Comparison of ENCODE assay signal across 8 mouse cellular contexts in the genomic region with DNA sequence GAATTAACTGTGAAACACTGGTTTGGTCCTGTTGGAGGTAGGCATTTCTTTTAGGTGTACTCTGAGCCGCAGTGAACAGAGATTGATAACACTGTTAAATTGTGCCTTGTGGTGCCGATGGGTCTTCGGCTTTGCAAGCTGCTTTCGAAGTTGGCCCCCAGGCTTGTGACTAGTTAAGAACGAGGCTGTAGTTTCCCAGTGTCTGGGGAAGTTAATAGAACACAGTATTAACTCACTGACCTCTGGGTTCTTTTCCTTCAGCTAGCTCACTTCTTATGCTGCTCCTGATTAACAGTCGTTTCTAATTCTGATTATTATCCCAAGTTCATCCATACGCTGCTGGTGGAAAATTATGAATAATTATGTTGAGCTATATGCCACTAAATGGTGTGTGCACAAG. TPM values are rescaled to one million over a fixed set of nuclear protein-coding genes. Genes with fewer than 3 reads are reported as not detected.
DNase-seq lines count a peak whose midpoint lies in the region; ATAC-seq and TF ChIP-seq lines count a peak whose summit lies in the region.

No protein-coding gene starts in this region.

- no peak overlapping the region for H3K27ac ChIP-seq in neural tube, embryonic 11.5 days (ENCODE audit: low read depth, low read length)
- no peak overlapping the region for H3K27ac ChIP-seq in hindbrain, embryonic 14.5 days
- no peak overlapping the region for H3K27ac ChIP-seq in limb, embryonic 15.5 days
- no peak overlapping the region for H3K27ac ChIP-seq in stomach, postnatal 0 days (replicated peaks)

- H3K4me3 ChIP-seq in neural tube, embryonic 11.5 days (ENCODE audit: low read depth, low read length), result no peak overlapping the region
- H3K4me3 ChIP-seq in hindbrain, embryonic 14.5 days (replicated peaks; ENCODE audit: low read length), result peak overlapping the region; percentile 93
- peak overlapping the region; percentile 65 for H3K4me3 ChIP-seq in limb, embryonic 15.5 days
- H3K4me3 ChIP-seq in stomach, postnatal 0 days (ENCODE audit: low read depth, low read length), result peak overlapping the region; percentile 93

- ATAC-seq in neural tube, embryonic 11.5 days (ENCODE audit: insufficient read depth, low FRiP score, low TSS enrichment), result no peak
- no peak for ATAC-seq in hindbrain, embryonic 14.5 days (ENCODE audit: low FRiP score)
- no peak for ATAC-seq in limb, embryonic 15.5 days (ENCODE audit: insufficient number of reproducible peaks, low FRiP score, low TSS enrichment, low read depth)
- ATAC-seq in stomach, postnatal 0 days (ENCODE audit: low FRiP score, low TSS enrichment), result no peak

- H3K9ac ChIP-seq in neural tube, embryonic 11.5 days (ENCODE audit: low read length), result no peak overlapping the region
- peak overlapping the region; percentile 92 for H3K9ac ChIP-seq in hindbrain, embryonic 14.5 days
- no peak overlapping the region for H3K9ac ChIP-seq in limb, embryonic 15.5 days
- H3K9ac ChIP-seq in stomach, postnatal 0 days (ENCODE audit: low read length), result peak overlapping the region; percentile 81; the same call in 1 of the 2 replicates

- no peaks in the 10 kb centered on the region for H3K9me3 ChIP-seq in neural tube, embryonic 11.5 days (ENCODE audit: control insufficient read depth, low read length)
- H3K9me3 ChIP-seq in hindbrain, embryonic 14.5 days (ENCODE audit: control insufficient read depth, low read length), result no peaks in the 10 kb centered on the region
- no peaks in the 10 kb centered on the region for H3K9me3 ChIP-seq in limb, embryonic 15.5 days
- H3K9me3 ChIP-seq in stomach, postnatal 0 days (ENCODE audit: control insufficient read depth, low read length), result no peaks in the 10 kb centered on the region

- no peaks in the 10 kb centered on the region for H3K4me1 ChIP-seq in neural tube, embryonic 11.5 days (ENCODE audit: control insufficient read depth, insufficient read depth, low read length)
- peaks cover 24% of the 10 kb centered on the region for H3K4me1 ChIP-seq in hindbrain, embryonic 14.5 days (replicated peaks; ENCODE audit: control insufficient read depth, insufficient read depth, low read length)
- H3K4me1 ChIP-seq in limb, embryonic 15.5 days, result peaks cover 5% of the 10 kb centered on the region; the same call in 1 of the 2 replicates
- H3K4me1 ChIP-seq in stomach, postnatal 0 days (replicated peaks; ENCODE audit: control insufficient read depth, insufficient read depth), result no peaks in the 10 kb centered on the region

- H3K4me2 ChIP-seq in neural tube, embryonic 11.5 days (ENCODE audit: low read depth), result peak overlapping the region; percentile 52; the same call in 1 of the 2 replicates
- peak overlapping the region; percentile 70 for H3K4me2 ChIP-seq in hindbrain, embryonic 14.5 days (replicated peaks)
- H3K4me2 ChIP-seq in limb, embryonic 15.5 days, result peak overlapping the region; percentile 46
- H3K4me2 ChIP-seq in stomach, postnatal 0 days (replicated peaks; ENCODE audit: low read depth), result peak overlapping the region; percentile 66

- no peak for DNase-seq in neural tube, embryonic 11.5 days (ENCODE audit: low spot score)
- no peak for DNase-seq in neural tube, embryonic 10.5 days (ENCODE audit: extremely low spot score, low spot score)
- no peak for DNase-seq in hindbrain, embryonic 14.5 days (ENCODE audit: low spot score)
- DNase-seq in stomach, postnatal 0 days (ENCODE audit: low spot score), result no peak
- DNase-seq in urinary bladder, adult 2 months (ENCODE audit: low spot score), result no peak
- no peak for DNase-seq in natural killer cell, adult 2 months (ENCODE audit: low spot score in 2 of 2)
- DNase-seq in left cerebral cortex, adult 9 months (ENCODE audit: low spot score in 2 of 2), result no peak

- H3K27me3 ChIP-seq in neural tube, embryonic 11.5 days (ENCODE audit: control insufficient read depth, insufficient read depth, low read length), result no peaks in the 10 kb centered on the region
- H3K27me3 ChIP-seq in hindbrain, embryonic 14.5 days (ENCODE audit: control insufficient read depth, insufficient read depth, low read length), result no peaks in the 10 kb centered on the region
- no peaks in the 10 kb centered on the region for H3K27me3 ChIP-seq in limb, embryonic 15.5 days
- no peaks in the 10 kb centered on the region for H3K27me3 ChIP-seq in stomach, postnatal 0 days (ENCODE audit: control insufficient read depth, insufficient read depth, low read length)

- TF ChIP-seq CTCF in stomach, postnatal 0 days (IDR thresholded peaks at IDR 0.05; ENCODE audit: low read depth), result no peak

- TF ChIP-seq EP300 in stomach, postnatal 0 days (optimal IDR thresholded peaks at IDR 0.05), result no peak

- WGBS in neural tube, embryonic 11.5 days, result 57% methylated on average over 7 of the region's 7 CpGs
- WGBS in hindbrain, embryonic 14.5 days, result 39% methylated on average over 7 of the region's 7 CpGs
- 29% methylated on average over 7 of the region's 7 CpGs for WGBS in limb, embryonic 15.5 days
- 30% methylated on average over 7 of the region's 7 CpGs for whole genome bisulfite sequencing in stomach, postnatal 0 days

- H3K36me3 ChIP-seq in neural tube, embryonic 11.5 days (ENCODE audit: control insufficient read depth, insufficient read depth, low read length), result no peaks in the 10 kb centered on the region
- peaks cover 8% of the 10 kb centered on the region for H3K36me3 ChIP-seq in hindbrain, embryonic 14.5 days (replicated peaks; ENCODE audit: control insufficient read depth, insufficient read depth)
- no peaks in the 10 kb centered on the region for H3K36me3 ChIP-seq in limb, embryonic 15.5 days
- H3K36me3 ChIP-seq in stomach, postnatal 0 days (ENCODE audit: control insufficient read depth, insufficient read depth, low read length), result 0 out of 2 replicates have a peak, but pooled peaks cover 2% of the 10 kb centered on the region

RNA-seq across cellular contexts. Expression of a gene that starts 1.0 kb away (rescaled TPM):
- 112 and 126 TPM in 2 replicates for polyA plus RNA-seq in neural tube, embryonic 11.5 days (2014; fragmentation: Nextera tagmentation; extraction: Ambion mirVana)
- polyA plus RNA-seq in hindbrain, embryonic 14.5 days (2014; fragmentation: Nextera tagmentation; extraction: Ambion mirVana), result 355 and 384 TPM in 2 replicates
- polyA plus RNA-seq in limb, embryonic 15.5 days (2015; fragmentation: Nextera tagmentation; extraction: Ambion mirVana), result 68.7 and 70.4 TPM in 2 replicates
- 73.3 and 82.1 TPM in 2 replicates for polyA plus RNA-seq in stomach, postnatal 0 days (2015; fragmentation: Nextera tagmentation; extraction: Ambion mirVana)
- 95.0 and 124 TPM in 2 replicates for polyA plus RNA-seq in urinary bladder, adult 2 months (2012; rRNA removed)

RNA-seq across cellular contexts. Expression of a gene that starts 40.8 kb away (rescaled TPM):
- polyA plus RNA-seq in neural tube, embryonic 11.5 days (2014; fragmentation: Nextera tagmentation; extraction: Ambion mirVana), result not detected in 2 replicates
- polyA plus RNA-seq in hindbrain, embryonic 14.5 days (2014; fragmentation: Nextera tagmentation; extraction: Ambion mirVana), result not detected in 2 replicates
- polyA plus RNA-seq in limb, embryonic 15.5 days (2015; fragmentation: Nextera tagmentation; extraction: Ambion mirVana), result not detected in 2 replicates
- not detected in 2 replicates for polyA plus RNA-seq in stomach, postnatal 0 days (2015; fragmentation: Nextera tagmentation; extraction: Ambion mirVana)
- polyA plus RNA-seq in urinary bladder, adult 2 months (2012; rRNA removed), result not detected in 2 replicates

RNA-seq across cellular contexts. Expression of a gene that starts 48.4 kb away (rescaled TPM):
- not detected in 2 replicates for polyA plus RNA-seq in neural tube, embryonic 11.5 days (2014; fragmentation: Nextera tagmentation; extraction: Ambion mirVana)
- polyA plus RNA-seq in hindbrain, embryonic 14.5 days (2014; fragmentation: Nextera tagmentation; extraction: Ambion mirVana), result not detected in 2 replicates
- polyA plus RNA-seq in limb, embryonic 15.5 days (2015; fragmentation: Nextera tagmentation; extraction: Ambion mirVana), result not detected in 2 replicates
- polyA plus RNA-seq in stomach, postnatal 0 days (2015; fragmentation: Nextera tagmentation; extraction: Ambion mirVana), result not detected in 2 replicates
- not detected in 2 replicates for polyA plus RNA-seq in urinary bladder, adult 2 months (2012; rRNA removed)

RNA-seq across cellular contexts. Expression of a gene that starts 58.0 kb away (rescaled TPM):
- polyA plus RNA-seq in neural tube, embryonic 11.5 days (2014; fragmentation: Nextera tagmentation; extraction: Ambion mirVana), result not detected in 2 replicates
- not detected in 2 replicates for polyA plus RNA-seq in hindbrain, embryonic 14.5 days (2014; fragmentation: Nextera tagmentation; extraction: Ambion mirVana)
- not detected in 2 replicates for polyA plus RNA-seq in limb, embryonic 15.5 days (2015; fragmentation: Nextera tagmentation; extraction: Ambion mirVana)
- polyA plus RNA-seq in stomach, postnatal 0 days (2015; fragmentation: Nextera tagmentation; extraction: Ambion mirVana), result not detected in 2 replicates
- polyA plus RNA-seq in urinary bladder, adult 2 months (2012; rRNA removed), result not detected in 2 replicates

Comparison
In these comparisons a context has a peak if more than half of its experiments do, and no peak if none do; other contexts are left out.
1. H3K9ac ChIP-seq: peak in hindbrain, embryonic 14.5 days (single experiment) and stomach, postnatal 0 days (single experiment); none in neural tube, embryonic 11.5 days (single experiment) and limb, embryonic 15.5 days (single experiment).
2. Peak in every context shown above with its lines, with median percentiles within 50 percentile points of each other: H3K4me2 ChIP-seq.